Mouse (Mus musculus) gastrocnemius, postnatal 25 days (tissue): Measurements from ENCODE around the gene Rab4a. TPM values are rescaled to one million over a fixed set of nuclear protein-coding genes. Genes with fewer than 3 reads are reported as not detected.

Experiments
- DNase-seq: peaks from one replicate; pipeline ENCODE4 v3.0.0; 2022
- total RNA-seq, 2 experiments: library from RNA; stranded (reverse); gene quantifications; 1 replicate in 1 of 2; 2 replicates in 1 of 2; pipeline ENCODE4 v1.2.3; 2021

Gene Rab4a
- total RNA-seq, 2 experiments from 2014 or later: 10.2 to 11.3 TPM

DNA sequence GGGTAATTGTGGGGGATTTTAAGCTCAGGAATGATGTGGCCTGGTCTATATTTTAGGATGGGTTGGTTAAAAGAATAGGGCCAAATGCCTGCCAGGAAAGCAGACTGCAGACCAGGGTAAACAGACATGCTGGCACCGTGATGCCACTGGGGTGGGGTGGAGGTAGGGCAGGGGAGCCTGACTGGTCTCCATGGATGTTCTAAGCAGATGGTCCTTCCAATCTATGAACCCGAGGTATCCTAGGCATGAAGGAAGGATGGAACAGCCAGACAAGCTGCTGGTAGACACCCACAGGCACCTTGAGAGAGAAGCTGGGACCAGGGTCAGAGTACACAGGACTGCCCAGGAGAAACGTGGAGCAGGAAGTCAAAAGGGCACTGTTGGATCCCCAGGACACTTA lies 41.8 kb downstream of the Rab4a start:
- no peak for DNase-seq

- no peak for DNase-seq
These were observed 43.6 kb downstream of the Rab4a start for GRCm38 (mm10) chr8:123849352-123849751.

GRCm38 (mm10) chr8:123851590-123851989 lies 45.8 kb downstream of the Rab4a start:
- DNase-seq: no peak

DNA sequence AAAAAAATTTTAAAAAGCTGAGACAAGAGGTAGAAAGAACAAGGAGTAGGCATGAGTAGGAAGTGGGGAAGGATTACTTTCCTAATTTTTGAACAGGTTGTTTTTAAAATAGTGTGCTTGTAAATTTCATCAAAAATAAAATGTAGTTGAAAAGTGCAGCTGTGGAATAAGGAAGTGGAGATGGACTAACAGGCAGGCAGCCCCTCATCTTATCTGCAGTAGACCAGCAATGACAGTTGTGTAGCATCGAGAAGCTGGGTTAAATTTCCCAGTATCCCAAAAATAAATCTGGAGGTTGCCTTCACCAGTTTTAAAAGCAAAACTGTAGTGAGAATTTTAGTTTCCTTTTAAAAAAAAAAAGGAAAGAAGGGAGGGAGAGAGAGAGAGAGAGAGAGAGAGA lies 48.5 kb downstream of the Rab4a start:
- no peak for DNase-seq

GRCm38 (mm10) chr8:123854733-123855475 lies 49.1 kb downstream of the Rab4a start:
- no peak for DNase-seq

- DNase-seq: no peak
These were observed 51.6 kb downstream of the Rab4a start for GRCm38 (mm10) chr8:123857361-123857760.

GRCm38 (mm10) chr8:123858574-123858940 lies 52.8 kb downstream of the Rab4a start:
- DNase-seq: no peak

DNA sequence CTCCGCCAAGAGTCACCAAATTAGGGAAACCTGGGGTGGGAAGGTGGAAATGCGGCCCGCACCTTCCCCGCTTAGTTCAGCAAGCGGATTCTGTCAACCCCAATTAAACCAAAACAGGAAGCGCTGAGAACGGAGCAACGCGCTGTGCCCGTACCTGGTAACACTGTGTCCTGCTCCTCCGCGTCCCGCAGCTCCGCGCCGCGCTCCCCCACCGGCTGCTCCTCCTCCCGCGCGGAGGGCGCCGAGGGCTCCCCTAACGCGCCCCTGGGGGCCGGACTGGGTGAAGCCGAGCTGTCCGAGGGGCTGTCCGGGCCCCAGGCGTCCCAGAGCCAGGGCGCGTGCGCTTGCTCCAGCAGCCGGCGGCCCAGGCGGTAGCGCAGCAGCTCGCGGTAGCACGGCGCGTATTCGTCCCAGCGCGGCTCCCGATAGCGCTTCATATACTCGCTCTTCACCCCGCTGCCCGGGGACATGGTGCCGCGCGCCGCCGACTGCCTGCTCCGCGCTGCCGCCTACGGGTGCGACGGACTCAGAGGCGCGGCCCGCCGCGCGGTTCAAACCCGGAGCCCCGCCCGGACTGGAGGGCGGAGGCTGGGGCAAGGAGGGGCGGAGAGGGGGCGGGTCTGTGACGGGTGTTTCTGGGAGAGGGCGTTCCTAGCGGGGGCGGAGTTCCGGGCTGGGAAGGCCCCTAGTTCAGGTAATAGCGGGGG lies 53.3 kb downstream of the Rab4a start:
- DNase-seq: peak; percentile 91

DNA sequence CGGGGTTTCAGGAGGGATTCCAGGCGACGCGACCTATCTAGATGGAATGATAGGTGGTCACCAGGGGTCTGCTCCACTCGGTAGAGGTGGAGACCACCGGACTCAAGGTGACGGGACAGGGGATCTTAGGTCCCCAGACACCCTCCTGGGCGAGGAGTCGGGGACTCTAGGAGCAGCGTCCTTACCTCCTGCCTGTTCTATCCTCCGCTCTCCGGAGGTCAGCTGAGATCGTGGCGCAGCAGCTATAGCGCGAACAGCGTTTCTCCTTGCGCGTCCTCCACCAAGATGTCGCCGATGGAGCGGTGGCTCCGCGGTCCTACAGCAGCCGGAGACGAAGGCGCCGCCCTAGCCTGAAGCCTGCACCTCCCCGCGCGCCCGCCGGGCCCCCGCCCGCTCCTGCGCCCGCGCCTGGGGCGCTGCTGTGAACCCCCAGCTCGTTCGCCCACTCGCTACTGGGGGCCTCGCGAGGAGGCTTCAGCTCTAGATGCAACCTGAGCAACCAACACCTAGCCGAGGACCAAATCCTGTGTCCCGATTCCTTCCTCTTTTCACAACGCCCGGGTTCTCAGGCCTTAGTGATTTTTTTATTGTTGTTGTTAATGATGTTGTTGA lies 54.0 kb downstream of the Rab4a start, which contains the start of gene Ccsap:
TSS of gene Ccsap (minus strand) at position 562 of the 612 bp plus-strand sequence.
- peak; percentile 45 for DNase-seq

GRCm38 (mm10) chr8:123860386-123860785 lies 54.6 kb downstream of the Rab4a start:
- no peak for DNase-seq

- DNase-seq: no peak
These were observed 60.0 kb downstream of the Rab4a start for GRCm38 (mm10) chr8:123865786-123866185.

DNA sequence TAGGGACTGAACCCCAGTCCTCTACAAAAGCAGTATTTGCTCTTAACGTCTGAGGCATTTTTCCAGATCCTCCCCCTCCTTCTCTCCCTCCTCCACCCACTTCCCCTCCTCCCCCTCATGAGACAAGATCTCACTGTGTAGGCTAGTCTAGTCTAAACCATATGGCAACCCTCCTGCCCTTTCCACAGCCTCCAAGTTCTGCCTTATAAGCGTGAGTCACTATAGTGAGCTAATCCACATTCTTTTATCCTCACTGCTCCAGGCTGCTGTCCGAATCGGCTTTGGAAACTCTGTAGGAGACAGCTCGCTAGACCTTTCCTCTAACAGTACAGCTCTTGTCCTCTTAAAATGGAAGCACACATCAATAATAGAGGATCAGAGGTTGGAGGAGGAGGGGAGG lies 61.2 kb downstream of the Rab4a start:
- no peak for DNase-seq

DNA sequence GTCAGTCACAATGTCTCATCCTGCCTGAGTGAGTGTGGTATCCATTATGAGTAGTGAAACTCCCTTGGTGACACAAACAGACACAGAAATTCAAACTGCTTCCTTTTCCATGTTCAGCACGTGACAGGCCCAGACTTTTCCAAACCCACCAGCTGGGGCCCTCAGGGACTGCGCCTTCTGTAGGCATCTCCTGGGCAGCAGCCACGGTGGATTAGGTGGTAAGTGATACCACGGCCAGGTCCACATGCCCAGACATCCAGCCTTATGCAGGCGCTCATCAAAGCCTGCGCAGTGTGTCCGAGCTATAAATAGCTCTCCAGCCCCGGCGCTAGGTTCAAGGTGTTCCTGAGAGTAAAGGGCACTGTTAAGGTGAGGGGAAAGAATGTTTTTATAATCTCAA lies 66.3 kb downstream of the Rab4a start:
- peak; percentile 83 for DNase-seq

DNA sequence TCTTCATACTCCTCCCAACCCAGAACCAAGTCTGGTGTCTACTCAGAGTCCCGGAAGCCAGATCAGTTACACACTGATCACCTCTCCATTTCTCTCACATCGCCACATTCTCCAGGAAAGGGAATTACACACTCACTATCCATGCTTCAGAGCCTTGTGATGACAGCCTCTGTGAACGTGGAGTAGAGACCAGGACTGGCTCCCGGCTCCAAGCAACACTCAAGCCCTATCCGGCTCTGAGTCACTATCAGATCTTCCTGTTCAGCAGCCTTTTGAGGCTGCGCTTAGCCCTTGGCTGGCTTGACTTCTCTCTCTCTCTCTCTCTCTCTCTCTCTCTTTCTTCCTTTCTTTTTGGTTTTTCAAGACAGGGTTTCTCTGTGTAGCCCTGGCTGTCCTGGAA lies 67.6 kb downstream of the Rab4a start:
- DNase-seq: no peak

- DNase-seq: no peak
These were observed 68.5 kb downstream of the Rab4a start for GRCm38 (mm10) chr8:123874324-123874723.

- DNase-seq: no peak
These were observed 72.1 kb downstream of the Rab4a start for GRCm38 (mm10) chr8:123877865-123878264.

- no peak for DNase-seq
These were observed 74.5 kb downstream of the Rab4a start for GRCm38 (mm10) chr8:123880271-123880670.

- DNase-seq: no peak
These were observed 75.1 kb downstream of the Rab4a start for GRCm38 (mm10) chr8:123880821-123881350.

GRCm38 (mm10) chr8:123882412-123882811 lies 76.6 kb downstream of the Rab4a start:
- no peak for DNase-seq

DNA sequence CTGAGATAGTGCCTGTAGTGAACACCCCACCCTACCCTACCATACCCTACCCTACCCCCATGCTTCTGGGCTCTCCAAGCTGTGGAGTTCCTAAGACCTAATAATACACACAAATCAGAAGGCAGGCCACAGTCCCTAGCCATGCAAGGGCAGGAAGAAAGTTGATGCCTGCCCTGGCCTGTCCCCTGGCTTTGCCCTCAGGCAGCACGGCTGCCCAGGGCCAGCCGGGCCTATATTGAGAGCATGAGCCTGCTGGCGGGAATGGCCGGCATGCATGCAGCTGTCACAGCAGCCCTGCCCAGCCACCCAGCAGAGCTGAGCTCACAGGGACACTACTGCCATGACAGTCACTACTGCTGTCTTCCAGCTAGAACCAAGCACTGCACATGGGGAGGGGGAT lies 77.3 kb downstream of the Rab4a start:
- peak; percentile 90 for DNase-seq
